Mouse (Mus musculus) Patski (cell line): ENCODE data around the gene Atpif1. TPM values are rescaled to one million over a fixed set of nuclear protein-coding genes. Genes with fewer than 3 reads are reported as not detected.

ENCODE experiments used
- ATAC-seq: fragments of 100-300 bp; one replicate; pipeline ENCODE4 v1.8.0; 2021
- CTCF ChIA-PET: fragments of 350-600 bp; sonication (Branson Sonifier 250); formaldehyde crosslinking; loops from one replicate; lab custom pipeline; 2022; ENCODE audit warnings: inconsistent platforms; lab: Charles Lee
- POLR2A ChIA-PET: fragments of 350-600 bp; sonication (Branson Sonifier 250); formaldehyde crosslinking; loops from one replicate; lab custom pipeline; 2022; ENCODE audit warnings: antibody characterized with exemption, inconsistent platforms; lab: Charles Lee
- DNase-seq: peaks from one replicate; pipeline ENCODE4 v3.0.0-alpha.2; 2011; ENCODE audit warnings: low read depth, low spot score
- H3K27me3 ChIP-seq: fragments of 371-371 bp; one replicate; pipeline ENCODE4 v1.5.1; 2021
- CTCF ChIP-seq: fragments of 100-300 bp; IDR thresholded peaks from one replicate; pipeline ENCODE4 v1.5.1; 2021
- in situ Hi-C: fragments of 300-500 bp; cut with MboI; formaldehyde crosslinking; loops from 3 replicates; pipeline ENCODE4 v1.11.1; 2018; ENCODE audit warnings: low pct_unique_long_range_greater_than_20kb, mixed read lengths
- polyA plus RNA-seq: library from polyadenylated mRNA; unstranded; gene quantifications from one replicate; pipeline ENCODE4 v1.2.3, GENCODE M21; 2021

Gene Atpif1
- polyA plus RNA-seq, 1 experiment from 2014 or later: 393 TPM

- H3K27me3 ChIP-seq: no peaks in the 10 kb centered on the region
- ChIA-PET POLR2A (no interaction called here), CTCF (no interaction called here)
- ATAC-seq (no peak), DNase-seq (no peak)
- no peak for TF ChIP-seq CTCF
- in situ Hi-C loops: no loop called here
These were observed 21.2 kb upstream of the Atpif1 start for GRCm38 (mm10) chr4:132554653-132555052.

GRCm38 (mm10) chr4:132554221-132554620 is 20.8 kb upstream of the Atpif1 start:
- ATAC-seq: no peak

GRCm38 (mm10) chr4:132545851-132546250 is 12.4 kb upstream of the Atpif1 start:
- DNase-seq (no peak), ATAC-seq (no peak)
- in situ Hi-C loops: loop anchor here (5.0 kb wide), 1 partner anchor 91 kb away; the partner anchor contains the start of gene Eya3
- no peaks in the 10 kb centered on the region for H3K27me3 ChIP-seq
- ChIA-PET POLR2A (interaction anchor here (0.9 kb wide), 1 partner anchor 91 kb away, joined by 3 read pairs; no protein-coding TSS in a partner anchor), CTCF (interaction anchor here (0.8 to 1.8 kb wide), 4 partner anchors 9 to 90 kb away, joined by 3 to 4 read pairs (median 4); no protein-coding TSS in a partner anchor)
- peak; percentile 43 for TF ChIP-seq CTCF

More at GRCm38 (mm10) chr4:132554221-132554620, 20.8 kb upstream of the Atpif1 start:
- no peak for DNase-seq
- TF ChIP-seq CTCF: no peak
- ChIA-PET POLR2A (no interaction called here), CTCF (no interaction called here)
- no peaks in the 10 kb centered on the region for H3K27me3 ChIP-seq
- in situ Hi-C loops: no loop called here

DNA sequence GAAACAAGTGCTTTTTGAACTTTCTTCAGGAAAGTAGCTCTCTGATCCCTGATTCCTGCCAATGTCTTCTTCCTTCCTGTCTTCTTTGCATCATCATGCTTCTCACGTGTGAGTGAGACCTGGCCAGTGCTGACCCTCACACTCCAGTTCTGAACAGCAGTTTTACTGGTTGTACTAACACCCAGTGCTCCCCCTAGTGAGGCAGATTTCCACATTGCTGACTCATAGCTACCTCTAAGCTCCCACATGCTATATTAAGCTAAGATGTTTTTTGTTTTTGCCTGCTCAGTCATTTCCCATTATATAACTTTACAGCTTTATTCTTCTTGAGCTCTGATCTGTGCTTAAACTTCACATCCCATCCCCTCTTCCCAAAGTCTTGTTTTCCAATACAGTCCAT is 9.3 kb upstream of the Atpif1 start:
- CTCF ChIA-PET: no interaction called here
- DNase-seq (no peak), ATAC-seq (no peak)
- POLR2A ChIA-PET: no interaction called here
- TF ChIP-seq CTCF: no peak
- no peaks in the 10 kb centered on the region for H3K27me3 ChIP-seq
- in situ Hi-C loops: no loop called here

DNA sequence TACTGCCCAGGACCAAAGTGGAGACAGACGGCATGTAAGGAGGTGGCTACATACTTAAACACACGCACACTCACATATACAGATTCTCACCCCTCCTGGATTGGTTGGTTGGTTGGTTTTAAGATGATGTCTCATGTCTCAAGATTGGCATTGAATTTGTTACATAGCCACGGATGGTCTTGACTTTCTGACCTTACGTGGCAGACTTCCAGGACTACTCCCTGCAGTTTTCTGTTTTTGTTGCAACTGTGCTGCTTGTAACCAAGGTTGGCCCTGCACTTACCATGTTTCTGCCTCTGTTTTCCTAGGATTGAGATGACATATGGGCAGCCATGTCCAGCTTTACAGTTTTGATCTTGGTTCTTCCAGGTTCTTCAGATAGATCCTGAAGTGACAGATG is 8.0 kb upstream of the Atpif1 start:
- no peak for DNase-seq
- no peaks in the 10 kb centered on the region for H3K27me3 ChIP-seq
- in situ Hi-C loops: no loop called here
- CTCF ChIA-PET: no interaction called here
- no peak for TF ChIP-seq CTCF
- POLR2A ChIA-PET: no interaction called here
- no peak for ATAC-seq

- TF ChIP-seq CTCF: no peak
- ChIA-PET CTCF (no interaction called here), POLR2A (no interaction called here)
- no peak for DNase-seq
- in situ Hi-C loops: no loop called here
- no peak for ATAC-seq
- H3K27me3 ChIP-seq: no peaks in the 10 kb centered on the region
These were observed 6.0 kb upstream of the Atpif1 start for GRCm38 (mm10) chr4:132539481-132539880.

GRCm38 (mm10) chr4:132535406-132536121 is 2.1 kb upstream of the Atpif1 start, which contains the start of gene Dnajc8:
TSS of gene Dnajc8 (plus strand) at chr4:132535550.
- peak; percentile 44 for ATAC-seq
- POLR2A ChIA-PET: no interaction called here
- DNase-seq: no peak
- in situ Hi-C loops: no loop called here
- no peak for TF ChIP-seq CTCF
- no peaks in the 10 kb centered on the region for H3K27me3 ChIP-seq
- CTCF ChIA-PET: interaction anchor here (1.0 kb wide), 1 partner anchor 8 kb away, joined by 3 read pairs; no protein-coding TSS in a partner anchor

DNA sequence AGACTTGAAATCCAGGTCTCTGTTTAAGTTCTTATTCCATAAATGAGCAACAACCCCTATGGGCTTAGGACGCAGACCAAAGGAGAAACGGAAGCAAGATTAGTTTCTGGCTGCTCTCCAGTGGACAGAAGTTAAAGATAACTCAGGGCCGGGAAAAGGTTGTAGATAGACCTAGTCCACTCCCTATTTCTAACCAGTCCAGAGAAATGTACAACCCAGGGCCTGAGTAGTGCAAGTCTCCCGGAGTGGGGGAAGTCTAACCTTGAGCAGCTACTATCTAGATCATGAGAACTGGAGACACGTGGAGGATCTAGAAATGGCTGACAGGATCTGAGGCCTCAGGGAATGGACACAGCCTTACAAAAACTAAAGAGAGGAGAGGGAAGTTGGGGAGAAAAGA is 963 bp downstream of the Atpif1 start:
- POLR2A ChIA-PET: interaction anchor here (1.4 kb wide), 1 partner anchor 15 kb away, joined by 4 read pairs; no protein-coding TSS in a partner anchor
- CTCF ChIA-PET: no interaction called here
- in situ Hi-C loops: no loop called here
- ATAC-seq (no peak), DNase-seq (no peak)
- H3K27me3 ChIP-seq: no peaks in the 10 kb centered on the region
- TF ChIP-seq CTCF: no peak

- CTCF ChIA-PET: no interaction called here
- ATAC-seq (no peak), DNase-seq (no peak)
- H3K27me3 ChIP-seq: no peaks in the 10 kb centered on the region
- no peak for TF ChIP-seq CTCF
- POLR2A ChIA-PET: no interaction called here
- in situ Hi-C loops: no loop called here
These were observed 3.2 kb downstream of the Atpif1 start for GRCm38 (mm10) chr4:132530033-132530804.

- POLR2A ChIA-PET: no interaction called here
- TF ChIP-seq CTCF: no peak
- DNase-seq: no peak
- in situ Hi-C loops: no loop called here
- CTCF ChIA-PET: no interaction called here
- no peak for ATAC-seq
- no peaks in the 10 kb centered on the region for H3K27me3 ChIP-seq
These were observed 4.1 kb downstream of the Atpif1 start for GRCm38 (mm10) chr4:132529344-132529743.
